Mouse (Mus musculus): ENCODE results near the gene Gpank1. TPM values are rescaled to one million over a fixed set of nuclear protein-coding genes. Genes with fewer than 3 reads are reported as not detected.
A peak's percentile ranks its signal among the peaks of the same experiment; 100 is the strongest.

The Gpank1 gene
- polyA plus RNA-seq, 1 experiment from 2014 or later: 13.4 TPM

DNA sequence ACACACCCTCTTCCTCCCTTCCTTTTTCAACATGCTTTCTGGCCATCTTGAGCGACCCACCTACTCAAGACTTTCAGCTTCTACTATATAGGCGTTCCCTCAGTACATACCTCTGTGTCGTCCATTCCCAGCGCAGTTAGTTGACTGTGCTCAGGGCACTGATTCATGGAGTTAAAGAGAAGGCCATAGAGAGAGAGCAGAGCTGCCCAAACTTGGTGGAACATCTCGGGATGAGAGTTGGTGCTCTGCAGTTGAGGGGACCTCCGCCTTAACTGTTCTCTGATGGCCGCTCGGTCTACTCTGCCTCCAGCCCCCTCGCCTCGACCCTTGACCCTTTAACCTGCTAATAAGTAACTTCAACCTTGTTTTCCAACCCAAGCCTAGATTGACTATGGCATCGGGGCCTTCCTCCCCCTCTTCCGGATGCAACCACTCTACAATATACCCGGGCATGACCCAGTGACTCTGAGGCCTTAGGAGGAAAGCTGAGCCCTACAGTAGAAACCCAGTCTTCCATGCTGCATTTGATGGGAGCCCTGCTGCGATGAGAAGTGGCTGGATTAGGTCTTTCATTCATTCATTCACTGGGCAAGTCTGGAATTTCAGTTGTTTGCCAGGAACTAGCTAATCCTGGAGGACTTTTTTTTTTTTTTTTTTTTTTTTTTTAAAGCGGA, 10.4 kb downstream of the Gpank1 start, which contains the start of gene Apom:
Apom (minus strand) TSS at position 551 of the 674 bp plus-strand sequence.
- 84% methylated on average over 15 of the region's 15 CpGs for WGBS
- ATAC-seq (ENCODE audit: low read depth): no peak

DNA sequence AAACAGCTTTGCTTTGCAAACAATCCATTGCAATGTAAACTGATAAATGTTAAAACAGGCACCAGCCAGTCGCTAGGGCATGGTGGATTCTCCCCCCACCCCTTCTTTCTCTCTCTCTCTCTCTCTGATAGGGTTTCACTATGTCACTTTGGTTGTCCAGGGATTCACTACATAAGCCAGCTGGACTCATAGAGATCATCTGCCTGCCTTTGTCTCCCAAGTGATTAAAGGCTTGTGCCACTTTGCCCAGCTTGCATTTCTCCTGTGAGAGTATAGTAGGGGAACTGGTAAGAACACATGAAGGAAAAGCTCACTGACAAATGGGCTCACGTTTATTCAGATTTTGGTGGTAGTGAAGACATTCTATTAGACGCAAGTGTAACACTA, 10.9 kb downstream of the Gpank1 start:
- no peak for ATAC-seq (ENCODE audit: low read depth)
- no peaks in the 10 kb centered on the region for H3K27me3 ChIP-seq (replicated peaks; ENCODE audit: control insufficient read depth, insufficient read depth, low read length)
- WGBS: 72% methylated on average over 3 of the region's 3 CpGs
- no peaks in the 10 kb centered on the region for H3K9me3 ChIP-seq (ENCODE audit: control insufficient read depth, low read length)
- DNase-seq (ENCODE audit: low spot score): no peak
- no peak overlapping the region for H3K4me3 ChIP-seq (ENCODE audit: low read depth, low read length)
- H3K9ac ChIP-seq (ENCODE audit: low read depth, low read length): no peak overlapping the region
- H3K27ac ChIP-seq (replicated peaks; ENCODE audit: low read depth, low read length): no peak overlapping the region
- H3K4me2 ChIP-seq (ENCODE audit: low read depth, low read length): no peak overlapping the region
- H3K36me3 ChIP-seq (ENCODE audit: control insufficient read depth, insufficient read depth, low read length): 0 out of 2 replicates have a peak, but pooled peaks cover 22% of the 10 kb centered on the region
- peaks cover 10% of the 10 kb centered on the region for H3K4me1 ChIP-seq (ENCODE audit: control insufficient read depth, insufficient read depth, low read length)

More for the DNA sequence above, 10.4 kb downstream of the Gpank1 start, which contains the start of gene Apom:
- H3K4me2 ChIP-seq (ENCODE audit: low read depth, low read length): no peak within 1 kb of the TSS
- no peak within 1 kb of the TSS for H3K4me3 ChIP-seq (ENCODE audit: low read depth, low read length)
- 0 out of 2 replicates have a peak, but pooled peaks cover 22% of the 10 kb centered on the region for H3K36me3 ChIP-seq (ENCODE audit: control insufficient read depth, insufficient read depth, low read length)
- H3K9me3 ChIP-seq (ENCODE audit: control insufficient read depth, low read length): no peaks in the 10 kb centered on the region
- H3K27ac ChIP-seq (replicated peaks; ENCODE audit: low read depth, low read length): no peak within 1 kb of the TSS
- no peak within 1 kb of the TSS for H3K9ac ChIP-seq (ENCODE audit: low read depth, low read length)
- H3K27me3 ChIP-seq (replicated peaks; ENCODE audit: control insufficient read depth, insufficient read depth, low read length): no peaks in the 10 kb centered on the region
- DNase-seq (ENCODE audit: low spot score): no peak
- peaks cover 10% of the 10 kb centered on the region for H3K4me1 ChIP-seq (ENCODE audit: control insufficient read depth, insufficient read depth, low read length)

DNA sequence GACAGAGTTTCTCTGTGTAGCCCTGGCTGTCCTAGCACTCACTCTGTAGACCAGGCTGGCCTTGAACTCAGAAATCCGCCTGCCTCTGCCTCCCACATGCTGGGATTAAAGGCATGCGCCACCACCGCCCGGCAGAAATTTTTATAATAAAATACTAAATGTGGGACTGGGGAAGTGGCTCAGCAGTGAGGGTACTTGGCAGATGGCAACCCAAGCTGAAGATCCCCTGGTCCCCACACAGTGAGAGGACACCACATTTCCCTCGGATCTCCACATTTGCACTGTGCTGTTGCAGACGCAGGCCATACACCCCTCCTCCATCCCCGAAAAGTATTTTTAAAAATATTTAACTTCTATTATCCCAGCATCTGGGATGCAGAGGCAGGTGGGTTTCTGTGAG, 12.3 kb downstream of the Gpank1 start:
- Histone ChIP-seq H3K27ac (replicated peaks; ENCODE audit: low read depth, low read length) (no peak overlapping the region), H3K4me1 (ENCODE audit: control insufficient read depth, insufficient read depth, low read length) (peaks cover 13% of the 10 kb centered on the region), H3K4me2 (ENCODE audit: low read depth, low read length) (no peak overlapping the region), H3K27me3 (replicated peaks; ENCODE audit: control insufficient read depth, insufficient read depth, low read length) (no peaks in the 10 kb centered on the region), H3K9me3 (ENCODE audit: control insufficient read depth, low read length) (no peaks in the 10 kb centered on the region), H3K4me3 (ENCODE audit: low read depth, low read length) (no peak overlapping the region), H3K36me3 (ENCODE audit: control insufficient read depth, insufficient read depth, low read length) (peaks cover 25% of the 10 kb centered on the region), H3K9ac (ENCODE audit: low read depth, low read length) (no peak overlapping the region)
- no peak for DNase-seq (ENCODE audit: low spot score)
- WGBS: 95% methylated on average over 7 of the region's 7 CpGs
- ATAC-seq (ENCODE audit: low read depth): no peak

DNA sequence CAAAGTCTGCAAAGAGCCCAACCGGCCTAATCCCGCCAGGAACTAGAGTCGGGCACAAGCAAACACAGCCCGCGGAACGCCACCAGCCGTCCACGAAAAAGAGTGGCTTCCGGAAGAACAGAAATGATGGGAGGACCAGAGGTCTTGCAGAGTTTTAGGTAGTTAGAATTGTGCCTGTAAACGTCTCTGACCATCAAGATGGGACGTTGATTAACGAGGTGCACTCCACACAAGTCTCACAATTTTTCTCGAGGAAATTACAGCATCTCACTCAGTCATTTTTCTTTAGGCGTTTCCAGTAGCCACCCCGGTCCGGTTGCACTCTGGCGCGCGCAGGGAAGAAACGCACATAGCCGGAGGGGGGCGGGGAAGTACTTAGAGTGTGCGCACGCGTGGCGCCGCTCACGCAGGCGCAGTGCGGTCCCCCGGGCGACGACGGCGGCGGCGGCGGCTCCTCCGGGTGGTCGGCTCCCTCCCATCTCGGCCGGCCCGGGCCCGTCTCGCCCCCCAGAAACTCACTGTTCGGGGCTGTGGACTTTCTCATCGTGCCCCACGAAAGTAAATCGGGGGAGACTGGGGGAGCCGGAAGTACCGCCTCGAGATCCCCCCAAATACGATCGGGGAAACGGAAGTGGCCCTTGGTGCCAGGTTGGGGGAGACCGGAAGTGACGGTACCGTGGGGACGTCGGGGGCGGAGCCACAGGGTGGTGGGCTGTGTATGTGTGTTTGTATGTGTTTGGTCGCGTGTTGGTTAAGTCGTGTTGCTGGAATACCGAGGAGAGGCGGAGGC, 13.7 kb downstream of the Gpank1 start, which contains the start of gene Bag6:
Bag6 (plus strand) TSS at position 378 of the 790 bp plus-strand sequence.
- Histone ChIP-seq H3K9ac (ENCODE audit: low read depth, low read length) (peak within 1 kb of the TSS; percentile 86), H3K4me1 (ENCODE audit: control insufficient read depth, insufficient read depth, low read length) (peaks cover 13% of the 10 kb centered on the region), H3K9me3 (ENCODE audit: control insufficient read depth, low read length) (no peaks in the 10 kb centered on the region), H3K27ac (replicated peaks; ENCODE audit: low read depth, low read length) (peak within 1 kb of the TSS; percentile 95), H3K4me3 (ENCODE audit: low read depth, low read length) (peak within 1 kb of the TSS; percentile 55), H3K27me3 (replicated peaks; ENCODE audit: control insufficient read depth, insufficient read depth, low read length) (no peaks in the 10 kb centered on the region), H3K4me2 (ENCODE audit: low read depth, low read length) (peak within 1 kb of the TSS; percentile 92), H3K36me3 (ENCODE audit: control insufficient read depth, insufficient read depth, low read length) (peaks cover 25% of the 10 kb centered on the region)
- peak; percentile 94 for ATAC-seq (ENCODE audit: low read depth)
- under 1% methylated on average over 64 of the region's 66 CpGs for WGBS
- DNase-seq (ENCODE audit: low spot score): peak; percentile 97

DNA sequence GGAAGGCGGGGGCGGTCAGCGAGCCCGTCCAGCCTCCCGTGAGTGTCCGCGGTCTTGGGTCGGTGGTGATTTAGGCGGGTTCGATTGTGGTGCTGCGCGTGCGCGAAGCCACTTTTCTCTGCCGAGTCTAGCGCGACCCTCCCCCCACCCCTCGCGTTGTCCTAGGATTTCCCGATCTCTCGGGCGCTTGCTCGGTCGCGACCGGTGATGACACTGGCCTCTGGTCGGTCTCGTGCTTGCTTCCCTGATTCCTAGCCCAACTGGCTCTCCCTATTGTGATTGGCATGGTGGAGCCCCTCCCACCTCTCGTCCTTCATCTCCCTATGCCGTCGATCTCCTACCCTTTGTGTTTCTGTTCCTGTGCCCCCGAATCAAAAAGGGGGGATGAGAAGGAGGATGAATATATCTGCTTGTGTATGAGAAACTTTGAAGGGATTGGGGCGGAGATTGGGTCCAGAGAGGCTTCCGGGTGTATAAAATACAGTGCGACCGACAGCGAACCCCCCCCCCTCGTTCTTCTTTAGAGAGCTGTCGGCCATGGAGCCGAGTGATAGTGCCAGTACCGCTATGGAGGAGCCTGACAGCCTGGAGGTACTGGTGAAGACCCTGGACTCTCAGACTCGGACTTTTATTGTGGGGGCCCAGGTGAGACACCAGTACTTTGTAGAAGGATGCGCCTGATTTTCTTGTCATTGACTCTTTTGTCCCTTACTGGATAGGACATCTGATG, 14.5 kb downstream of the Gpank1 start:
- Histone ChIP-seq H3K27me3 (replicated peaks; ENCODE audit: control insufficient read depth, insufficient read depth, low read length) (no peaks in the 10 kb centered on the region), H3K4me2 (ENCODE audit: low read depth, low read length) (peak overlapping the region; percentile 92), H3K27ac (replicated peaks; ENCODE audit: low read depth, low read length) (peak overlapping the region; percentile 95), H3K9me3 (ENCODE audit: control insufficient read depth, low read length) (no peaks in the 10 kb centered on the region), H3K4me3 (ENCODE audit: low read depth, low read length) (peak overlapping the region; percentile 55), H3K36me3 (ENCODE audit: control insufficient read depth, insufficient read depth, low read length) (peaks cover 31% of the 10 kb centered on the region), H3K9ac (ENCODE audit: low read depth, low read length) (peak overlapping the region; percentile 86), H3K4me1 (ENCODE audit: control insufficient read depth, insufficient read depth, low read length) (peaks cover 13% of the 10 kb centered on the region)
- DNase-seq (ENCODE audit: low spot score): no peak
- 1% methylated on average over 41 of the region's 43 CpGs for WGBS
- ATAC-seq (ENCODE audit: low read depth): peak; percentile 62

DNA sequence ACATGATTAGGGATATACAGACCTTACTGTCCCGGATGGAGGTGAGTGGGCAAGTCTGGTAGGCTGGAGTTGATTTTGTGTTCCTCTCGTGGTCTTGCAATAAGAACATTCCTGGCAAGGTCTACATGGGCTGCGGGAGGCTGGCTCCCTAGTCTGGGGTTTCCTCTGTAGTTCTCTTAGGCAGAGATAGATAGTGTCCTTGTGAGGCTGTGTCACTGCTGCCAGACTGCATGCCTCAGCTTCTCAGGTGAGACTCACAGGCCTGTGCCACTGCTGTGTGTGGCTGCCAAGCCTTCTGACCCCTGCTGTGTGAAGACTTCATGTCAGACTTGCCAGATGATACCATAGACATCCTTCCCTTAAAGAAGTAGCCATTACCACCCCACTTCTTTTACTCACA, 18.0 kb downstream of the Gpank1 start:
- 91% methylated on average over 3 of the region's 3 CpGs for WGBS
- DNase-seq (ENCODE audit: low spot score) (no peak), ATAC-seq (ENCODE audit: low read depth) (no peak)
- no peaks in the 10 kb centered on the region for H3K27me3 ChIP-seq (replicated peaks; ENCODE audit: control insufficient read depth, insufficient read depth, low read length)
- no peak overlapping the region for H3K9ac ChIP-seq (ENCODE audit: low read depth, low read length)
- H3K4me3 ChIP-seq (ENCODE audit: low read depth, low read length): no peak overlapping the region
- peaks cover 66% of the 10 kb centered on the region for H3K36me3 ChIP-seq (ENCODE audit: control insufficient read depth, insufficient read depth, low read length)
- H3K4me2 ChIP-seq (ENCODE audit: low read depth, low read length): no peak overlapping the region
- H3K27ac ChIP-seq (replicated peaks; ENCODE audit: low read depth, low read length): no peak overlapping the region
- H3K9me3 ChIP-seq (ENCODE audit: control insufficient read depth, low read length): no peaks in the 10 kb centered on the region
- peaks cover 13% of the 10 kb centered on the region for H3K4me1 ChIP-seq (ENCODE audit: control insufficient read depth, insufficient read depth, low read length)

DNA sequence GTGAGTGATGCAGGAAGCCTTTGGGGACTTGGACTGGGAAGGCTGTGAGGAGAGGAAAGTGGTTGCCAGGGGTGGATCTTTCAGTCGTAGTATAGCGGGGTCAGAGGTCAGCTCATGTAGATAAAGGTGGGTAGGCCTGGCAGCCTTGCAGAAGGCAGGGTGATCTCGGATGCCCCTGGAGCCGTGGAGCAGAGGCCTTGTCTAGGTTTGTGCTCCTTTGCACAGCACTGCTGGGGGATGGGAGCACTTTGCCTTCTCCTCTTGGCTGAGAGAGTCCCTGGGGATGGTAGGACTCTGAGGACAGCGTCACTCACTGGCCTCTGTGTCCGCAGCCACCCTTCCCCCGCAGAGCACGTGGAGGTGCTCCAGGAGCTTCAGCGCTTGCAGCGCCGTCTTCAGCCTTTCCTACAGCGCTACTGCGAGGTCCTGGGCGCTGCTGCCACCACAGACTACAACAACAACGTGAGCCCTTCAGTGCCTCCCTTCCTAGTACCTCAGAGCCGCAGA, 19.3 kb downstream of the Gpank1 start:
- H3K4me2 ChIP-seq (ENCODE audit: low read depth, low read length): no peak overlapping the region
- H3K4me3 ChIP-seq (ENCODE audit: low read depth, low read length): no peak overlapping the region
- no peaks in the 10 kb centered on the region for H3K27me3 ChIP-seq (replicated peaks; ENCODE audit: control insufficient read depth, insufficient read depth, low read length)
- ATAC-seq (ENCODE audit: low read depth) (no peak), DNase-seq (ENCODE audit: low spot score) (no peak)
- no peak overlapping the region for H3K27ac ChIP-seq (replicated peaks; ENCODE audit: low read depth, low read length)
- H3K9ac ChIP-seq (ENCODE audit: low read depth, low read length): no peak overlapping the region
- H3K4me1 ChIP-seq (ENCODE audit: control insufficient read depth, insufficient read depth, low read length): peaks cover 13% of the 10 kb centered on the region
- peaks cover 78% of the 10 kb centered on the region for H3K36me3 ChIP-seq (ENCODE audit: control insufficient read depth, insufficient read depth, low read length)
- no peaks in the 10 kb centered on the region for H3K9me3 ChIP-seq (ENCODE audit: control insufficient read depth, low read length)
- 83% methylated on average over 13 of the region's 16 CpGs for WGBS

DNA sequence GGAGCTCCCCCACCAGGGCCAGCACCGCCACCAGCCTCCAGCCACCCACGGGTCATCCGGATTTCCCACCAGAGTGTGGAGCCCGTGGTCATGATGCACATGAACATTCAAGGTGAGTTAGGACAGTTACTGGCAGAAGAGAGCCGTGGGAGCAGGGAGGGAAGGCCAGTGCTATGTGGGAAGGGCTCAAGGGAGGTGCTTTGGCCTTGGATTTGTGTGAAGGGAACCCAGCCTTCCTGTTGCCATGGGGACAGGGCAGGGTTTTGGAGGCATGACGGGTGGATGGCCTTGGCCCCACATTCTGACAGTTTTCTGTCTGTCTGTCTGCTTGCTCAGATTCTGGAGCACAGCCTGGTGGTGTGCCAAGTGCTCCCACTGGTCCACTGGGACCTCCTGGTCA, 20.7 kb downstream of the Gpank1 start:
- H3K4me1 ChIP-seq (ENCODE audit: control insufficient read depth, insufficient read depth, low read length): peaks cover 5% of the 10 kb centered on the region
- no peak overlapping the region for H3K4me2 ChIP-seq (ENCODE audit: low read depth, low read length)
- no peak for ATAC-seq (ENCODE audit: low read depth)
- 95% methylated on average over 6 of the region's 6 CpGs for WGBS
- no peak for DNase-seq (ENCODE audit: low spot score)
- no peak overlapping the region for H3K9ac ChIP-seq (ENCODE audit: low read depth, low read length)
- H3K27ac ChIP-seq (replicated peaks; ENCODE audit: low read depth, low read length): no peak overlapping the region
- no peaks in the 10 kb centered on the region for H3K27me3 ChIP-seq (replicated peaks; ENCODE audit: control insufficient read depth, insufficient read depth, low read length)
- no peak overlapping the region for H3K4me3 ChIP-seq (ENCODE audit: low read depth, low read length)
- H3K9me3 ChIP-seq (ENCODE audit: control insufficient read depth, low read length): no peaks in the 10 kb centered on the region
- peaks cover 93% of the 10 kb centered on the region for H3K36me3 ChIP-seq (ENCODE audit: control insufficient read depth, insufficient read depth, low read length)

All from embryonic facial prominence, embryonic 14.5 days (tissue).